Mouse (Mus musculus) lung, postnatal 0 days (tissue): ENCODE measurements around the gene Foxe1. TPM values are rescaled to one million over a fixed set of nuclear protein-coding genes. Genes with fewer than 3 reads are reported as not detected.
A peak's percentile ranks its signal among the peaks of the same experiment; 100 is the strongest.

Source experiments
- ATAC-seq: fragments of 200-750 bp; cut with Nextera tagmentation; 2 replicates; pipeline ENCODE4 v1.8.0; 2017; ENCODE audit warnings: moderate library complexity
- DNase-seq: peaks from one replicate; pipeline ENCODE4 v3.0.0-alpha.2; 2016; ENCODE audit warnings: low spot score
- H3K27ac ChIP-seq: fragments of 300-500 bp; sonication (generic); 2 replicates; pipeline ENCODE4 v1.5.1; 2014; ENCODE audit warnings: antibody characterized with exemption, mild to moderate bottlenecking, low read length, mixed read lengths
- H3K27me3 ChIP-seq: fragments of 300-500 bp; sonication (generic); replicated peaks from 2 replicates; pipeline ENCODE4 v1.6.1; 2014; ENCODE audit warnings: low read length, mixed read lengths; ENCODE audit not compliant: insufficient read depth
- H3K36me3 ChIP-seq: fragments of 300-500 bp; sonication (generic); 2 replicates; pipeline ENCODE4 v1.6.1; 2014; ENCODE audit warnings: low read length, mixed read lengths; ENCODE audit not compliant: insufficient read depth
- H3K4me1 ChIP-seq: fragments of 300-500 bp; sonication (generic); 2 replicates; pipeline ENCODE4 v1.6.1; 2014; ENCODE audit warnings: antibody characterized with exemption, low read depth, low read length, mixed read lengths; ENCODE audit not compliant: insufficient read depth
- H3K4me2 ChIP-seq: fragments of 300-500 bp; sonication (generic); replicated peaks from 2 replicates; pipeline ENCODE4 v1.6.1; 2014; ENCODE audit warnings: low read depth, mild to moderate bottlenecking, low read length, moderate library complexity, mixed read lengths
- H3K4me3 ChIP-seq: fragments of 300-500 bp; sonication (generic); 2 replicates; pipeline ENCODE4 v1.5.1; 2014; ENCODE audit warnings: low read depth, low read length
- H3K9ac ChIP-seq: fragments of 300-500 bp; sonication (generic); replicated peaks from 2 replicates; pipeline ENCODE4 v1.6.1; 2014; ENCODE audit warnings: low read depth, mild to moderate bottlenecking
- H3K9me3 ChIP-seq: fragments of 300-500 bp; sonication (generic); 2 replicates; pipeline ENCODE4 v1.6.1; 2016; ENCODE audit warnings: low read length, mixed read lengths
- CTCF ChIP-seq: IDR thresholded peaks from 2 replicates; pipeline ENCODE4 v1.5.1; 2016; ENCODE audit warnings: antibody characterized with exemption, mild to moderate bottlenecking
- EP300 ChIP-seq: IDR thresholded peaks from 2 replicates; pipeline ENCODE4 v1.6.1; 2016; ENCODE audit warnings: antibody characterized with exemption, mild to moderate bottlenecking, control low read depth
- WGBS: fragments of 180-500 bp; shearing (Covaris S2); extraction: QIAGEN DNeasy Blood & Tissue Kit; methylation state at CpG from one replicate; pipeline ENCODE4 v1.1.7; 2014; 5-methylcytosine and 5-hydroxymethylcytosine counted together
- polyA plus RNA-seq: library from polyadenylated mRNA; unstranded; fragments of >200 nt; fragmentation: Nextera tagmentation; extraction: Ambion mirVana; gene quantifications from 2 replicates; pipeline ENCODE4 v1.2.1, GENCODE M21; 2015

Foxe1 gene
- polyA plus RNA-seq, 1 experiment from 2014 or later, result not detected

GRCm38 (mm10) chr4:46339026-46339425, 4.4 kb upstream of the Foxe1 start:
- Histone ChIP-seq H3K9me3 (no peaks in the 10 kb centered on the region), H3K27ac (no peak overlapping the region), H3K4me2 (no peak overlapping the region), H3K4me3 (no peak overlapping the region), H3K4me1 (no peaks in the 10 kb centered on the region; the same call in 1 of the 2 replicates), H3K9ac (no peak overlapping the region), H3K27me3 (peaks cover 58% of the 10 kb centered on the region), H3K36me3 (no peaks in the 10 kb centered on the region)
- WGBS, result 32% methylated on average over 10 of the region's 10 CpGs
- ATAC-seq (no peak), DNase-seq (no peak)
- no peak for TF ChIP-seq CTCF
- no peak for TF ChIP-seq EP300

DNA sequence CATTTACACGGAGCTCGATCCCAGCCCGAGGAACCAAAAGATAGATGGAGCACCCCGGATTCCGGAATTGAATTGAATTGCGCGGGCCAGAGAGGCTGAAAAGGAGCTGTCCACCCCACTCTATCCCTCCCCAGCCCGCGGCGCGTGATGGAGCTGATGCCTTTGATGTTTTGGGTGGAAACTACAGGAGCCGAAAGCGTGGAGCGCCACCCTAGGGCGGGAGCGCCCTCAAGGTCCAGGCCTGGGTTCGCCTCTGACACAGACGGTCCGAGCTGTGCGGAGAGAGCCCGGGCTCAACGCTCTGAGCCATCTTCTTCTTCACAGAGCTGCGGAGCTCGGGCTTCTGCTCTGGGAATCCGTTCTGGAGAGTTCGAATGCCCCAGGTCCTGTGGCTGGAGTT, 3.8 kb upstream of the Foxe1 start:
- Histone ChIP-seq H3K9me3 (no peaks in the 10 kb centered on the region), H3K4me1 (no peaks in the 10 kb centered on the region; the same call in 1 of the 2 replicates), H3K27me3 (peaks cover 64% of the 10 kb centered on the region), H3K4me3 (no peak overlapping the region), H3K9ac (no peak overlapping the region), H3K36me3 (no peaks in the 10 kb centered on the region), H3K4me2 (no peak overlapping the region), H3K27ac (no peak overlapping the region)
- DNase-seq, result no peak
- 3% methylated on average over 26 of the region's 26 CpGs for WGBS
- TF ChIP-seq CTCF (no peak), EP300 (no peak)
- ATAC-seq, result no peak

DNA sequence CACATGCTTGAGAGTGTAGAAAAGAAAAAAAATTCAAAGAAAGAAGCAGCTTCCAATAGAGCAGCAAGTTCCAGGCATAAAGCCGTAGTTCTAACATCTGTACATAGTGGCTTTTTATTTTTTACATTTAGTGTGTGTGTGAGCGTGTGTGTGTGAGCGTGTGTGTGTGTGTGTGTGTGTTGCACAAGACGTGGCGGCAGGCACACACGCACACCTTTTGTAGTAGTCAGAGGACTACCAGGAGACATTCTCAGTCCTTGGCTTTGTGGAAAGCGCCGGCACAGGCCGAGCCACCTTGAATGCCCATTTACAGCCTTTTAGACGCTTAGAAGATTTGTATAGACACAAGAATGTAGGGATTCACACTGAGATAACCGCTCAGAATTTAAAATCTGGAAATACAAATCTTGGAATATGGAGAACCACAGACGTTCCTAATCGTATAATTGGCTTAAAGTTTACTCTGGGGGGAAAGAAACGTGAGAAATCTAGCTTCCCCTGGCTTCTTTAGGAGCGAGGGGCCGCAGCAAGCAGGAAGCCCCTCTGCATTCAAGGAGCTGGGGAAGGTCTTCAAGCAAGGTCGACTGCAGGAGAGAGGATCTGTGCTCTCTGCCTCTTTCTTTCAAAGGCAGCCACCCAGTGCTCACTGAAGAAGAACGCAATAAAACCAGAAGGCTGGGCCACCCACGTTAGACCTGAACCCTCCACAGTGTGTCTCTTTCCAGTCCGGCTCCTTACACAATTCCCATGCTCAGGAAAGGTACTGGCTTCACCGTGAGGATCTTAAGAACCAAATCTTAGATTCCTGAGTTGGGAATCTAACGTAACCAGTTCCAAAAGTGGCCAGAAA, 1.4 kb upstream of the Foxe1 start:
- no peak overlapping the region for H3K9ac ChIP-seq
- no peak overlapping the region for H3K4me3 ChIP-seq
- DNase-seq, result no peak
- H3K27me3 ChIP-seq, result peaks cover 86% of the 10 kb centered on the region
- no peaks in the 10 kb centered on the region for H3K36me3 ChIP-seq
- WGBS, result 15% methylated on average over 22 of the region's 22 CpGs
- no peak for ATAC-seq
- no peak overlapping the region for H3K4me2 ChIP-seq
- no peaks in the 10 kb centered on the region for H3K9me3 ChIP-seq
- no peak for TF ChIP-seq EP300
- no peak for TF ChIP-seq CTCF
- no peaks in the 10 kb centered on the region; the same call in 1 of the 2 replicates for H3K4me1 ChIP-seq
- H3K27ac ChIP-seq, result no peak overlapping the region

- DNase-seq, result no peak
- H3K4me3 ChIP-seq, result no peak overlapping the region
- WGBS, result 1% methylated on average over 27 of the region's 28 CpGs
These were observed 610 bp upstream of the Foxe1 start for GRCm38 (mm10) chr4:46342711-46343286.

DNA sequence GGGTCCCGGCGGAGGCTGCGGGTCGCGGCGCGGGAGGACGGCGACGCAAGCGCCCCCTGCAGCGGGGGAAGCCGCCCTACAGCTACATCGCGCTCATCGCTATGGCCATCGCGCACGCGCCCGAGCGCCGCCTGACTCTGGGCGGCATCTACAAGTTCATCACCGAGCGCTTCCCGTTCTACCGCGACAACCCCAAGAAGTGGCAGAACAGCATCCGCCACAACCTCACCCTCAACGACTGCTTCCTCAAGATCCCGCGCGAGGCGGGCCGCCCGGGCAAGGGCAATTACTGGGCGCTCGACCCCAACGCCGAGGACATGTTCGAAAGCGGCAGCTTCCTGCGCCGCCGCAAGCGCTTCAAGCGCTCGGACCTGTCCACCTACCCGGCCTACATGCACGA, 879 bp downstream of the Foxe1 start:
- Histone ChIP-seq H3K9me3 (no peaks in the 10 kb centered on the region), H3K4me3 (peak overlapping the region; percentile 34), H3K36me3 (no peaks in the 10 kb centered on the region), H3K27me3 (peaks cover 89% of the 10 kb centered on the region), H3K9ac (no peak overlapping the region), H3K27ac (no peak overlapping the region), H3K4me2 (peak overlapping the region; percentile 54), H3K4me1 (no peaks in the 10 kb centered on the region; the same call in 1 of the 2 replicates)
- ATAC-seq (no peak), DNase-seq (no peak)
- WGBS, result 1% methylated on average over 37 of the region's 51 CpGs
- TF ChIP-seq EP300, result no peak
- TF ChIP-seq CTCF, result no peak

More at GRCm38 (mm10) chr4:46342711-46343286, 610 bp upstream of the Foxe1 start:
- Histone ChIP-seq H3K27me3 (peaks cover 93% of the 10 kb centered on the region), H3K9ac (no peak overlapping the region), H3K4me2 (peak overlapping the region; percentile 54; the same call in 1 of the 2 replicates), H3K9me3 (no peaks in the 10 kb centered on the region), H3K36me3 (no peaks in the 10 kb centered on the region), H3K4me1 (no peaks in the 10 kb centered on the region; the same call in 1 of the 2 replicates), H3K27ac (no peak overlapping the region)
- TF ChIP-seq EP300 (no peak), CTCF (0 out of 2 replicates have a peak, but pooled peaks have one; percentile 10)
- no peak; the same call in 1 of the 2 replicates for ATAC-seq

DNA sequence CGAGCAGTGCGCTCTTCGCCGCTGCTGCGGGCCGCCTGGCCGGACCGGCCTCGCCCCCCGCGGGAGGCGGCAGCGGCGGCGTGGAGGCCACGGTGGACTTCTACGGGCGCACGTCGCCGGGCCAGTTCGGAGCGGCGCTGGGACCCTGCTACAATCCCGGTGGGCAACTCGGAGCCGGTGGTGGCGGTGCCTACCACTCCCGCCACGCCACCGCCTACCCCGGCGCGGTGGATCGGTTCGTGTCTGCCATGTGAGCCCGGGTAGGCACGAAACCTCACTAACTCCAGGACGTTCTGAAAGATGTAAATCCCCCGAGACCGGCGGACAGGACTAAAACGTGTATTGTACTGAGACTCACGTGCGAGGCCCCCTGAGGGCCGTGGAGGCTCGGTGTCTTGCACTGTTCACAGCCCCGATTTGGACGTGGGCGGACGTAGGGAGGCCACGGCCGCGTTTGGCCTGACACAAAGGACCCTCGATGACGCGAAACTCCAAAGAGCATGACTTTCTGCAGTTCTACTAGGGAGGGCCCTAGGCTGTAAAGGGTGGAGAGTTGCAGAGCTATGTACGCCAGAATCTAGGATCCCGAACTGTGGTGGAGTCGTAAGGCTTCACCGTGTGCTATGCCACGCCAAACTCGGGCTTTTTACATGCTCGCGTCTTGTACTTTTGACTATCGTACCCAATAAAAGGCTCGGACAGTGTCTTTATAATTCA, 1.8 kb downstream of the Foxe1 start:
- no peak for ATAC-seq

More for the DNA sequence above, 1.8 kb downstream of the Foxe1 start:
- Histone ChIP-seq H3K4me1 (no peaks in the 10 kb centered on the region; the same call in 1 of the 2 replicates), H3K9me3 (no peaks in the 10 kb centered on the region), H3K9ac (no peak overlapping the region), H3K27me3 (peaks cover 89% of the 10 kb centered on the region), H3K27ac (no peak overlapping the region), H3K36me3 (no peaks in the 10 kb centered on the region), H3K4me2 (peak overlapping the region; percentile 54), H3K4me3 (peak overlapping the region; percentile 34)
- TF ChIP-seq EP300 (no peak), CTCF (no peak)
- no peak for DNase-seq
- 5% methylated on average over 59 of the region's 67 CpGs for WGBS
